Mouse (Mus musculus) C2C12 (cell line): Measurements from ENCODE around the gene Fsd2.

Experiments
- CTCF ChIP-seq: IDR thresholded peaks from one replicate; pipeline ENCODE4 v1.5.1; 2011; ENCODE audit not compliant: control insufficient read depth, insufficient read depth, insufficient read length
- FOSL1 ChIP-seq: IDR thresholded peaks from one replicate; pipeline ENCODE4 v1.8.0; 2011; ENCODE audit warnings: mild to moderate bottlenecking, low read length; ENCODE audit not compliant: poor library complexity, insufficient read depth, severe bottlenecking
- MAX ChIP-seq: IDR thresholded peaks from one replicate; pipeline ENCODE4 v1.6.1; 2011; ENCODE audit warnings: mild to moderate bottlenecking, control low read depth
- MYOG ChIP-seq: IDR thresholded peaks from one replicate; pipeline ENCODE4 v1.6.1; 2011; ENCODE audit not compliant: control insufficient read depth, insufficient read length; ENCODE audit errors: extremely low read depth
- USF1 ChIP-seq: IDR thresholded peaks from one replicate; pipeline ENCODE4 v1.6.1; 2011; ENCODE audit warnings: low read depth, mild to moderate bottlenecking, control low read depth, moderate library complexity

- TF ChIP-seq FOSL1 (no peak), CTCF (no peak), MYOG (no peak), MAX (no peak), USF1 (no peak)
Measured at GRCm38 (mm10) chr7:81585326-81585725, 18.6 kb upstream of the Fsd2 start.
